Mouse (Mus musculus) myocyte (in vitro differentiated cells): ENCODE results near the gene Mdh1. TPM values are rescaled to one million over a fixed set of nuclear protein-coding genes. Genes with fewer than 3 reads are reported as not detected.

ENCODE experiments used
- H3K27me3 ChIP-seq: one replicate; pipeline ENCODE4 v1.6.1; 2011; ENCODE audit not compliant: control insufficient read depth, insufficient read depth, insufficient read length
- H3K36me3 ChIP-seq: one replicate; pipeline ENCODE4 v1.6.1; 2011; ENCODE audit not compliant: control insufficient read depth, insufficient read depth
- H3K4me2 ChIP-seq: one replicate; pipeline ENCODE4 v1.6.1; 2011; ENCODE audit warnings: low read depth, control low read depth
- H3K4me3 ChIP-seq: one replicate; pipeline ENCODE4 v1.5.1; 2011; ENCODE audit warnings: mild to moderate bottlenecking, control low read depth, moderate library complexity
- H3K79me2 ChIP-seq: one replicate; pipeline ENCODE4 v1.6.1; 2011; ENCODE audit not compliant: control insufficient read depth, insufficient read depth
- H3ac ChIP-seq: one replicate; pipeline ENCODE4 v1.6.1; 2011; ENCODE audit not compliant: control insufficient read depth, insufficient read length
- CEBPB ChIP-seq: IDR thresholded peaks from 2 replicates; pipeline ENCODE4 v1.6.1; 2011; ENCODE audit warnings: mild to moderate bottlenecking, moderate library complexity; ENCODE audit not compliant: poor library complexity, insufficient read depth, severe bottlenecking
- E2F4 ChIP-seq: IDR thresholded peaks from one replicate; pipeline ENCODE4 v1.6.1; 2011; ENCODE audit warnings: mild to moderate bottlenecking, control low read depth, moderate library complexity; ENCODE audit not compliant: insufficient read depth
- MAX ChIP-seq: IDR thresholded peaks from one replicate; pipeline ENCODE4 v1.6.1; 2011; ENCODE audit warnings: low read depth, mild to moderate bottlenecking, control low read depth
- MYOD1 ChIP-seq, 3 experiments: IDR thresholded peaks; one replicate each; pipeline ENCODE4 v1.6.1; 2011; ENCODE audit warnings: control low read depth in 2 of 3, low read depth in 2 of 3, mild to moderate bottlenecking in 2 of 3, moderate library complexity in 1 of 3; ENCODE audit not compliant: insufficient read length in 2 of 3, control insufficient read depth in 1 of 3
- MYOG ChIP-seq, 3 experiments: IDR thresholded peaks; one replicate each; pipeline ENCODE4 v1.6.1; 2011; ENCODE audit warnings: control low read depth in 2 of 3, low read depth in 2 of 3, mild to moderate bottlenecking in 2 of 3; ENCODE audit not compliant: insufficient read length in 2 of 3, control insufficient read depth in 1 of 3, insufficient read depth in 1 of 3
- POLR2A ChIP-seq: IDR thresholded peaks from one replicate; pipeline ENCODE4 v1.6.1; 2011; ENCODE audit warnings: low read depth, mild to moderate bottlenecking, control low read depth, moderate library complexity; ENCODE audit not compliant: insufficient read length
- POLR2AphosphoS2 ChIP-seq: IDR thresholded peaks from one replicate; pipeline ENCODE4 v1.6.1; 2011; ENCODE audit warnings: low read depth, control low read depth; ENCODE audit not compliant: insufficient read length
- REST ChIP-seq: IDR thresholded peaks from one replicate; pipeline ENCODE4 v1.6.1; 2011; ENCODE audit warnings: mild to moderate bottlenecking, control low read depth, moderate library complexity; ENCODE audit not compliant: insufficient read depth, insufficient read length
- SRF ChIP-seq: IDR thresholded peaks from one replicate; pipeline ENCODE4 v1.6.1; 2011; ENCODE audit warnings: low read depth; ENCODE audit not compliant: control insufficient read depth, insufficient read length
- TCF12 ChIP-seq: IDR thresholded peaks from one replicate; pipeline ENCODE4 v1.6.1; 2011; ENCODE audit warnings: mild to moderate bottlenecking, control low read depth; ENCODE audit not compliant: poor library complexity, insufficient read depth, severe bottlenecking
- TCF3 ChIP-seq: IDR thresholded peaks from one replicate; pipeline ENCODE4 v1.6.1; 2011; ENCODE audit warnings: low read depth, control low read depth; ENCODE audit not compliant: insufficient read length
- USF1 ChIP-seq: IDR thresholded peaks from one replicate; pipeline ENCODE4 v1.6.1; 2011; ENCODE audit warnings: low read depth, mild to moderate bottlenecking, control low read depth, moderate library complexity
- polyA plus RNA-seq: library from polyadenylated mRNA; unstranded; fragments of >200 nt; fragmentation: generic; extraction: Trizol; gene quantifications from one replicate; pipeline ENCODE4 v1.2.1, GENCODE M21; 2012; ENCODE audit warnings: missing spikeins

The Mdh1 gene
- polyA plus RNA-seq: 184 TPM

GRCm38 (mm10) chr11:21571700-21572381, at the start of gene Mdh1, which contains the start of gene Wdpcp:
TSS of gene Mdh1 (minus strand) at chr11:21572367.
TSS of gene Wdpcp (plus strand) at chr11:21572235.
- Histone ChIP-seq H3ac (peak within 1 kb of the TSS; percentile 24), H3K4me2 (peak within 1 kb of the TSS; percentile 92), H3K4me3 (peak within 1 kb of the TSS; percentile 87), H3K79me2 (peaks cover 41% of the 10 kb centered on the region), H3K27me3 (no peaks in the 10 kb centered on the region), H3K36me3 (no peaks in the 10 kb centered on the region)
- TF ChIP-seq POLR2A (peak; percentile 58), CEBPB (no peak), SRF (peak; percentile 16), E2F4 (peak; percentile 81), MAX (no peak), POLR2AphosphoS2 (peak; percentile 61), TCF12 (no peak), USF1 (no peak), TCF3 (no peak), MYOG (IDR thresholded peaks at IDR 0.05; ENCODE audit: control insufficient read depth in 1 of 3, insufficient read depth in 1 of 3, insufficient read length in 2 of 3, low read depth in 2 of 3) (no peak), MYOD1 (IDR thresholded peaks at IDR 0.05; ENCODE audit: control insufficient read depth in 1 of 3, insufficient read length in 2 of 3, low read depth in 2 of 3) (no peak), REST (no peak)

GRCm38 (mm10) chr11:21615915-21616314, 43.7 kb upstream of the Mdh1 start:
- no peak for TF ChIP-seq TCF3
- no peak for TF ChIP-seq TCF12
- TF ChIP-seq CEBPB: no peak
- no peak for TF ChIP-seq USF1
- TF ChIP-seq MAX: no peak
- TF ChIP-seq SRF: no peak
- TF ChIP-seq MYOD1 (IDR thresholded peaks at IDR 0.05; ENCODE audit: control insufficient read depth in 1 of 3, insufficient read length in 2 of 3, low read depth in 2 of 3): no peak
- TF ChIP-seq E2F4: no peak
- TF ChIP-seq POLR2AphosphoS2: no peak
- TF ChIP-seq POLR2A: no peak
- no peak for TF ChIP-seq REST
- no peak for TF ChIP-seq MYOG (IDR thresholded peaks at IDR 0.05; ENCODE audit: control insufficient read depth in 1 of 3, insufficient read depth in 1 of 3, insufficient read length in 2 of 3, low read depth in 2 of 3)

GRCm38 (mm10) chr11:21602497-21602896, 30.3 kb upstream of the Mdh1 start:
- no peak overlapping the region for H3K4me2 ChIP-seq
- TF ChIP-seq TCF12: no peak
- no peak for TF ChIP-seq REST
- TF ChIP-seq MYOD1 (IDR thresholded peaks at IDR 0.05; ENCODE audit: control insufficient read depth in 1 of 3, insufficient read length in 2 of 3, low read depth in 2 of 3): no peak
- TF ChIP-seq POLR2AphosphoS2: no peak
- no peak for TF ChIP-seq TCF3
- TF ChIP-seq USF1: no peak
- TF ChIP-seq POLR2A: no peak
- no peak for TF ChIP-seq SRF
- TF ChIP-seq MYOG (IDR thresholded peaks at IDR 0.05; ENCODE audit: control insufficient read depth in 1 of 3, insufficient read depth in 1 of 3, insufficient read length in 2 of 3, low read depth in 2 of 3): no peak
- no peak for TF ChIP-seq E2F4
- no peaks in the 10 kb centered on the region for H3K36me3 ChIP-seq
- no peak overlapping the region for H3ac ChIP-seq
- H3K4me3 ChIP-seq: no peak overlapping the region
- no peaks in the 10 kb centered on the region for H3K79me2 ChIP-seq
- H3K27me3 ChIP-seq: no peaks in the 10 kb centered on the region

More at GRCm38 (mm10) chr11:21615915-21616314, 43.7 kb upstream of the Mdh1 start:
- no peaks in the 10 kb centered on the region for H3K79me2 ChIP-seq
- no peaks in the 10 kb centered on the region for H3K36me3 ChIP-seq
- H3K4me3 ChIP-seq: no peak overlapping the region
- no peak overlapping the region for H3K4me2 ChIP-seq
- H3ac ChIP-seq: no peak overlapping the region
- no peaks in the 10 kb centered on the region for H3K27me3 ChIP-seq

- no peak overlapping the region for H3K4me3 ChIP-seq
- TF ChIP-seq POLR2A (no peak), MYOD1 (IDR thresholded peaks at IDR 0.05; ENCODE audit: control insufficient read depth in 1 of 3, insufficient read length in 2 of 3, low read depth in 2 of 3) (no peak), SRF (no peak), POLR2AphosphoS2 (no peak), MYOG (IDR thresholded peaks at IDR 0.05; ENCODE audit: control insufficient read depth in 1 of 3, insufficient read depth in 1 of 3, insufficient read length in 2 of 3, low read depth in 2 of 3) (no peak), E2F4 (no peak), CEBPB (no peak), TCF3 (no peak), USF1 (no peak), MAX (no peak), TCF12 (no peak), REST (no peak)
Observed at GRCm38 (mm10) chr11:21583286-21583685, 11.1 kb upstream of the Mdh1 start.

More at GRCm38 (mm10) chr11:21583286-21583685, 11.1 kb upstream of the Mdh1 start:
- H3K79me2 ChIP-seq: no peaks in the 10 kb centered on the region
- H3K4me2 ChIP-seq: no peak overlapping the region
- H3K27me3 ChIP-seq: no peaks in the 10 kb centered on the region
- no peak overlapping the region for H3ac ChIP-seq
- H3K36me3 ChIP-seq: no peaks in the 10 kb centered on the region
